Mouse (Mus musculus) kidney, embryonic 16.5 days (tissue): ENCODE measurements around the gene 2310061I04Rik. TPM values are rescaled to one million over a fixed set of nuclear protein-coding genes. Genes with fewer than 3 reads are reported as not detected.

Experiments
- ATAC-seq: fragments of 200-750 bp; cut with Nextera tagmentation; 2 replicates; pipeline ENCODE4 v1.8.0; 2017; ENCODE audit warnings: moderate TSS enrichment; ENCODE audit not compliant: low FRiP score, low TSS enrichment
- H3K27ac ChIP-seq: fragments of 300-500 bp; sonication (generic); 2 replicates; pipeline ENCODE4 v1.5.1; 2014; ENCODE audit warnings: low read length
- H3K27me3 ChIP-seq: fragments of 300-500 bp; sonication (generic); 2 replicates; pipeline ENCODE4 v1.6.1; 2014; ENCODE audit warnings: low read length, control low read depth, mixed read lengths; ENCODE audit not compliant: insufficient read depth
- H3K36me3 ChIP-seq: fragments of 300-500 bp; sonication (generic); 2 replicates; pipeline ENCODE4 v1.6.1; 2014; ENCODE audit warnings: low read length, control low read depth, mixed read lengths; ENCODE audit not compliant: insufficient read depth
- H3K4me1 ChIP-seq: fragments of 300-500 bp; sonication (generic); 2 replicates; pipeline ENCODE4 v1.6.1; 2014; ENCODE audit warnings: low read length, control low read depth, mixed read lengths; ENCODE audit not compliant: insufficient read depth
- H3K4me2 ChIP-seq: fragments of 300-500 bp; sonication (generic); replicated peaks from 2 replicates; pipeline ENCODE4 v1.6.1; 2014; ENCODE audit warnings: low read depth, low read length
- H3K4me3 ChIP-seq: fragments of 300-500 bp; sonication (generic); 2 replicates; pipeline ENCODE4 v1.5.1; 2014; ENCODE audit warnings: mild to moderate bottlenecking, low read length
- H3K9ac ChIP-seq: fragments of 300-500 bp; sonication (generic); replicated peaks from 2 replicates; pipeline ENCODE4 v1.6.1; 2014; ENCODE audit warnings: low read length
- H3K9me3 ChIP-seq: fragments of 300-500 bp; sonication (generic); 2 replicates; pipeline ENCODE4 v1.6.1; 2016; ENCODE audit warnings: low read length, control low read depth
- WGBS: fragments of 180-500 bp; shearing (Covaris S2); extraction: QIAGEN DNeasy Blood & Tissue Kit; methylation state at CpG from one replicate; pipeline ENCODE4 v1.1.7; 2014; 5-methylcytosine and 5-hydroxymethylcytosine counted together
- polyA plus RNA-seq: library from polyadenylated mRNA; unstranded; fragments of >200 nt; fragmentation: Nextera tagmentation; extraction: Ambion mirVana; gene quantifications from 2 replicates; pipeline ENCODE4 v1.2.1, GENCODE M21; 2015

The 2310061I04Rik gene
- polyA plus RNA-seq, 1 experiment from 2014 or later: 33.3 TPM

- no peaks in the 10 kb centered on the region for H3K27me3 ChIP-seq
- H3K36me3 ChIP-seq: peaks cover 37% of the 10 kb centered on the region
- peaks cover 21% of the 10 kb centered on the region for H3K4me1 ChIP-seq
- no peak for ATAC-seq
- H3K4me3 ChIP-seq: no peak overlapping the region
- H3K4me2 ChIP-seq: no peak overlapping the region
- no peak overlapping the region for H3K27ac ChIP-seq
- H3K9ac ChIP-seq: no peak overlapping the region
- no peaks in the 10 kb centered on the region for H3K9me3 ChIP-seq
- WGBS: 80% methylated on average over 3 of the region's 3 CpGs
Observed at GRCm38 (mm10) chr17:35922566-35922965, 25.3 kb upstream of the 2310061I04Rik start.

GRCm38 (mm10) chr17:35921710-35922109 lies 24.5 kb upstream of the 2310061I04Rik start:
- H3K4me3 ChIP-seq: no peak overlapping the region
- no peak overlapping the region for H3K4me2 ChIP-seq
- H3K36me3 ChIP-seq: peaks cover 32% of the 10 kb centered on the region
- H3K9me3 ChIP-seq: no peaks in the 10 kb centered on the region
- H3K4me1 ChIP-seq: peaks cover 21% of the 10 kb centered on the region
- H3K27ac ChIP-seq: no peak overlapping the region
- H3K9ac ChIP-seq: no peak overlapping the region
- 71% methylated on average over 4 of the region's 4 CpGs for WGBS
- no peak for ATAC-seq
- no peaks in the 10 kb centered on the region for H3K27me3 ChIP-seq

DNA sequence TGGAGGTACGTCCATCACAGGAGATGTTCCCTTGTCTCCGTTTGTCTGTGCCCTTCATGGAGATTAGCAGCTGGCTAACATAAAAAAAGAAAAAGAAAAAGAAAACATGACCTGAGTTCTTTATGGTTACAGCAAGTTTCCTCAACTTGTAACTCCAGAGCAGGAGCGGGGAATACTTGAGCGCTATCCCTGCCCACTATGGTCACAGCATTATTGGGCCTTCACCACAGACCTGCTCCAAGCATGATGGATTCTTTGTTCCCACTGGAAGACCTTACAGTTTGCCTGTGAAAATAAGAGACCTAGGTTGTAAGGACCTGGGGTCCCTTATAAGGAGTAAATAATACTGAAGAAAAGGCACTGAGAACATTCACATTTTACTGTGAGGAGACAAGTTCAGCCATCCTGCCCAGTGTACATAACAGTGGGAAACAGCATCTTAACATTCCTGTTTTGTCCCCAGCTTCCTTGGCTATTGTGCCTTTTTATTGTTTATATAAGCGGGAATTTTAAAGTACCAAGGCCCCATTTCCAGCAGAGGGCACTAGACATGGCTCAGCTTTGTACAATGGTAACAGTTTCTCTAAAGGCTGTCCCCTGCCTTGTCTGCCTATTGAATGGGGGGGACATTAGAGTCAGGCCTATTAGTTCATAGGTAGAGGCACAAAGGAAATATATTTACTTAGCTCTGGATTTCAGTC lies 23.8 kb upstream of the 2310061I04Rik start:
- Histone ChIP-seq H3K36me3 (peaks cover 25% of the 10 kb centered on the region), H3K9me3 (no peaks in the 10 kb centered on the region), H3K27me3 (no peaks in the 10 kb centered on the region), H3K4me2 (no peak overlapping the region), H3K4me1 (peaks cover 21% of the 10 kb centered on the region), H3K27ac (peak overlapping the region; percentile 95), H3K4me3 (no peak overlapping the region), H3K9ac (0 out of 2 replicates have a peak overlapping the region, but pooled peaks have one; percentile 6)
- 70% methylated on average over 5 of the region's 5 CpGs for WGBS
- no peak for ATAC-seq

DNA sequence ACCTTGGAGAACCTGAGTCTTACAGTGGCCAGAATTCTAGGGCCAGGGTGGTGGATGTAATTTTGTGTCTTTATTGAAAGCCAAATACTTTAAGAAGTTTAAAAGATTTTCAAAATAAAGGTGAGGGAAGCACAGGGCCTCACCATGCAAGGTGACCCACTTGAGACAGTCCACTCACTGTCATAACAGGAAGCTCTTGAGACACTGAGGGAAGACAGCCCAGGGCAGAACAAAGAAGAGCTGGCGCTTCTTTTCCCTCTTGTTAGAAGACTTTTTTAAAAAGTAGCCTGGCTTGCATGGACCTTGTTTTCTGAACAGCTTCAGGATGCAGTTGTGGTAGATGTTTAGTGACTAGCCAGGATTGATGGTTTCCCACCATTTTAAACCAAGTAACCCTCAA lies 23.2 kb upstream of the 2310061I04Rik start:
- H3K9ac ChIP-seq: peak overlapping the region; percentile 84; the same call in 1 of the 2 replicates
- peak overlapping the region; percentile 95 for H3K27ac ChIP-seq
- H3K36me3 ChIP-seq: peaks cover 22% of the 10 kb centered on the region
- WGBS: 81% methylated on average over 1 of the region's 1 CpGs
- peaks cover 24% of the 10 kb centered on the region for H3K4me1 ChIP-seq
- no peaks in the 10 kb centered on the region for H3K27me3 ChIP-seq
- H3K9me3 ChIP-seq: no peaks in the 10 kb centered on the region
- no peak overlapping the region for H3K4me2 ChIP-seq
- ATAC-seq: no peak
- no peak overlapping the region for H3K4me3 ChIP-seq

DNA sequence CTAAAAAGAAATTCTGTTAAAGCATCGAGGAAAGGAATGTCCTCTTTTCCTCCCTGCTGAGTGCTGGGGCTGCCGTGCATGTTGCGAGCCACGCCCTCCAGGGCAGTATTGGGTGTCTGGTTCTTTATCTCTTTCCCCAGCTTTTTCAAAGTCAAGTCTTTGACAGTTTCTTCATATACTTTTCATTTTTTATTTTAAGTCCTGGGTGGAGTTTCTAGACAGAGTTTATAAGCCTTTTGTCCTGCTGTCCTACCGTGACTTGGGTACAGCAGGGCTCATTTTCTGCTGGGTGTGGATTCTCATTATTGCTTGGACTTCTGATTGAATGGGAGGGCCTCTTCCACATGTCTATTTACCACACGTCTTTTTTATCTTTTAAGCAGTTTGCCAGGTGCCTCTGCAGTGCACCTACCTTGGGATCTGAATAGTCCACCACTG lies 22.7 kb upstream of the 2310061I04Rik start:
- H3K4me2 ChIP-seq: peak overlapping the region; percentile 70
- peak overlapping the region; percentile 95 for H3K27ac ChIP-seq
- WGBS: 42% methylated on average over 6 of the region's 6 CpGs
- H3K4me3 ChIP-seq: peak overlapping the region; percentile 85
- H3K4me1 ChIP-seq: peaks cover 29% of the 10 kb centered on the region
- H3K27me3 ChIP-seq: no peaks in the 10 kb centered on the region
- peaks cover 18% of the 10 kb centered on the region for H3K36me3 ChIP-seq
- no peak for ATAC-seq
- H3K9me3 ChIP-seq: no peaks in the 10 kb centered on the region
- H3K9ac ChIP-seq: peak overlapping the region; percentile 84

GRCm38 (mm10) chr17:35919060-35919715 lies 22.0 kb upstream of the 2310061I04Rik start:
- WGBS: 7% methylated on average over 7 of the region's 7 CpGs
- peak overlapping the region; percentile 95 for H3K27ac ChIP-seq
- peak; percentile 28; the same call in 1 of the 2 replicates for ATAC-seq

GRCm38 (mm10) chr17:35918276-35919059 lies 21.2 kb upstream of the 2310061I04Rik start:
- Histone ChIP-seq H3K9ac (peak overlapping the region; percentile 98), H3K27ac (peak overlapping the region; percentile 95), H3K27me3 (no peaks in the 10 kb centered on the region), H3K4me1 (peaks cover 30% of the 10 kb centered on the region), H3K4me2 (peak overlapping the region; percentile 70), H3K36me3 (peaks cover 12% of the 10 kb centered on the region), H3K9me3 (no peaks in the 10 kb centered on the region), H3K4me3 (peak overlapping the region; percentile 85)
- ATAC-seq: no peak
- under 1% methylated on average over 11 of the region's 11 CpGs for WGBS

More at GRCm38 (mm10) chr17:35919060-35919715, 22.0 kb upstream of the 2310061I04Rik start:
- H3K27me3 ChIP-seq: no peaks in the 10 kb centered on the region
- no peaks in the 10 kb centered on the region for H3K9me3 ChIP-seq
- H3K4me3 ChIP-seq: peak overlapping the region; percentile 85
- peak overlapping the region; percentile 70 for H3K4me2 ChIP-seq
- peak overlapping the region; percentile 84 for H3K9ac ChIP-seq
- H3K4me1 ChIP-seq: peaks cover 30% of the 10 kb centered on the region
- H3K36me3 ChIP-seq: peaks cover 15% of the 10 kb centered on the region

- no peak for ATAC-seq
- peak overlapping the region; percentile 95 for H3K27ac ChIP-seq
- peak overlapping the region; percentile 70 for H3K4me2 ChIP-seq
- H3K9me3 ChIP-seq: no peaks in the 10 kb centered on the region
- 0% methylated on average over 13 of the region's 13 CpGs for whole genome bisulfite sequencing
- peaks cover 16% of the 10 kb centered on the region; the same call in 1 of the 2 replicates for H3K36me3 ChIP-seq
- peak overlapping the region; percentile 85 for H3K4me3 ChIP-seq
- peaks cover 30% of the 10 kb centered on the region for H3K4me1 ChIP-seq
- H3K9ac ChIP-seq: peak overlapping the region; percentile 98
- no peaks in the 10 kb centered on the region for H3K27me3 ChIP-seq
Observed at GRCm38 (mm10) chr17:35917463-35918251, 20.4 kb upstream of the 2310061I04Rik start.

DNA sequence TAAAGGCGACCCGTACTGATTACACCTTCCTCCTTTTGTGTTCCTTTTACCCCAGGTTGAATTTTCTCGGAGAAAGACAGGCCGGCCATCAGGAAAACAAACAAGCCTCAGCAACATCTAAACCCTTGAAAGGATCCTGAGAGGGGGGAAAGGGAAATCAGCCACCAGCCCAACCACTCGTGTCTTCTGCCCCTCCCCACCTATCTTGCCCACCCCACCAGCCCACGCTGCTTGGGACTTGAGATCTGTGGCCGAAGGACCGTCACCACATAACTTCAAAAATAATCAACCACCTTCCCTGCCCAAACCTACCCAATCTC lies 19.9 kb upstream of the 2310061I04Rik start:
- ATAC-seq: no peak
- peak overlapping the region; percentile 98 for H3K9ac ChIP-seq
- peak overlapping the region; percentile 85 for H3K4me3 ChIP-seq
- 0% methylated on average over 8 of the region's 8 CpGs for WGBS
- H3K4me1 ChIP-seq: peaks cover 30% of the 10 kb centered on the region
- H3K9me3 ChIP-seq: no peaks in the 10 kb centered on the region
- no peaks in the 10 kb centered on the region for H3K27me3 ChIP-seq
- H3K4me2 ChIP-seq: peak overlapping the region; percentile 70
- peaks cover 18% of the 10 kb centered on the region; the same call in 1 of the 2 replicates for H3K36me3 ChIP-seq
- peak overlapping the region; percentile 95 for H3K27ac ChIP-seq
